ENCODE assay signal across 12 mouse cellular contexts in the genomic region with DNA sequence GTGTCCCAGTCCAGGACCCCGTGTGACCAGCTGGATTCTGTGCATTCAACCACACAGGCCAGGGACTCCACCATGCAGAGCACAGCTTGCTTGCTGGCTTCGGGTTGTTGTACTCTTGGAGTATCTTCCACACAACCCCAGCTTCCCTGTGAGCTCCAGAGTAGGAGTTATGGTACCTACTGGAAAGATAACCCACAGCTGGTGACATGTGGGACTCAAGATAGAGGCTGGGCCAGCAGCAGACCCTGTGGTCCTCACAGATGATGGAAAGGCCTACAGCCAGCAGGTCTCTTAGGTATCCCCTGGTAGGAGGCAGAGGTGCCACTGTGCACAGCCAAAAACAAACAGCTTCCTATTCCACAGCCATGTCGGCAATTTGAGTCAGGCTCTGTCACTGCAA. TPM values are rescaled to one million over a fixed set of nuclear protein-coding genes. Genes with fewer than 3 reads are reported as not detected.
DNase-seq lines count a peak whose midpoint lies in the region; ATAC-seq and TF ChIP-seq lines count a peak whose summit lies in the region.
"Had no signal": no experiment of that assay in that cellular context is flagged by ENCODE, and none has a peak within 500 bp of the region (broad histone marks: within the 10 kb centered on the region; RNA-seq: fewer than 3 reads in every experiment).

No protein-coding gene starts in this region.

- no peak for ATAC-seq in heart, embryonic 11.5 days (replicated peaks; ENCODE audit: insufficient number of reproducible peaks, low FRiP score, low TSS enrichment)
- ATAC-seq in kidney, embryonic 15.5 days (replicated peaks; ENCODE audit: low FRiP score): no peak
- no peak for ATAC-seq in G1E (ENCODE audit: extremely low read depth, insufficient number of reproducible peaks, low FRiP score, poor library complexity, severe bottlenecking)
- ATAC-seq in liver, embryonic 11.5 days (replicated peaks; ENCODE audit: low FRiP score): peak; percentile 22; the same call in 1 of the 2 replicates

- H3K4me2 ChIP-seq in heart, embryonic 11.5 days: no peak overlapping the region
- no peak overlapping the region for H3K4me2 ChIP-seq in kidney, embryonic 15.5 days
- peak overlapping the region; percentile 1; the same call in 1 of the 2 replicates for H3K4me2 ChIP-seq in liver, embryonic 11.5 days
- H3K4me2 ChIP-seq: hindbrain, embryonic 14.5 days; limb, embryonic 15.5 days had no signal

- no peak for TF ChIP-seq CTCF in G1E (IDR thresholded peaks at IDR 0.05; ENCODE audit: low read depth, low read length)

- no peak overlapping the region for H3K9ac ChIP-seq in heart, embryonic 11.5 days (ENCODE audit: low read depth, low read length)
- H3K9ac ChIP-seq in kidney, embryonic 15.5 days: no peak overlapping the region
- no peak overlapping the region for H3K9ac ChIP-seq in liver, embryonic 11.5 days (ENCODE audit: low read depth, low read length)
- H3K9ac ChIP-seq: hindbrain, embryonic 14.5 days; limb, embryonic 15.5 days had no signal

- H3K4me3 ChIP-seq in heart, embryonic 11.5 days (ENCODE audit: low read depth, low read length): no peak overlapping the region
- H3K4me3 ChIP-seq in kidney, embryonic 15.5 days (replicated peaks): no peak overlapping the region
- H3K4me3 ChIP-seq in G1E (ENCODE audit: low read depth, low read length): peak overlapping the region; percentile 52; the same call in 1 of the 2 replicates
- no peak overlapping the region for H3K4me3 ChIP-seq in liver, embryonic 11.5 days (ENCODE audit: low read depth, low read length)
- H3K4me3 ChIP-seq: embryonic facial prominence, embryonic 10.5 days; limb, embryonic 15.5 days had no signal

- WGBS in heart, embryonic 11.5 days (ENCODE audit: insufficient replicate concordance): 68% methylated on average over 3 of the region's 3 CpGs
- WGBS in kidney, embryonic 15.5 days: 72% methylated on average over 3 of the region's 3 CpGs
- WGBS in liver, embryonic 11.5 days: 45% methylated on average over 3 of the region's 3 CpGs

- 0 out of 2 replicates have a peak overlapping the region, but pooled peaks have one; percentile 38 for H3K27ac ChIP-seq in heart, embryonic 11.5 days (ENCODE audit: low read depth, low read length)
- peak overlapping the region; percentile 18; the same call in 1 of the 2 replicates for H3K27ac ChIP-seq in kidney, embryonic 15.5 days
- no peak overlapping the region; the same call in 1 of the 2 replicates for H3K27ac ChIP-seq in liver, embryonic 11.5 days (ENCODE audit: low read depth, low read length)
- H3K27ac ChIP-seq: embryonic facial prominence, embryonic 10.5 days; hindbrain, embryonic 14.5 days; limb, embryonic 15.5 days had no signal

- intact Hi-C loops in left cerebral cortex, postnatal 14 days (cut with DNase I): no loop called here

- no peaks in the 10 kb centered on the region for H3K9me3 ChIP-seq in heart, embryonic 11.5 days (replicated peaks; ENCODE audit: control insufficient read depth, low read length)
- H3K9me3 ChIP-seq in kidney, embryonic 15.5 days (replicated peaks): no peaks in the 10 kb centered on the region
- no peaks in the 10 kb centered on the region for H3K9me3 ChIP-seq in G1E (replicated peaks)
- no peaks in the 10 kb centered on the region for H3K9me3 ChIP-seq in liver, embryonic 11.5 days (ENCODE audit: control insufficient read depth, low read length)
- H3K9me3 ChIP-seq: embryonic facial prominence, embryonic 10.5 days; limb, embryonic 15.5 days had no signal

- no peak for DNase-seq in heart, postnatal 4 days
- DNase-seq in kidney, adult 9 months: no peak
- no peak for DNase-seq in G1E (ENCODE audit: low spot score)
- no peak for DNase-seq in liver, embryonic 11.5 days (ENCODE audit: low spot score)
- no peak for DNase-seq in cerebellum, adult 18-20 months
- DNase-seq in left cerebral cortex, postnatal 14 days (ENCODE audit: low spot score in 2 of 2): no peak
- DNase-seq: cerebellum, postnatal 25 days had no signal

- peaks cover 20% of the 10 kb centered on the region for H3K27me3 ChIP-seq in heart, embryonic 11.5 days (ENCODE audit: control insufficient read depth, insufficient read depth, low read length)
- H3K27me3 ChIP-seq in kidney, embryonic 15.5 days: peaks cover 13% of the 10 kb centered on the region
- peaks cover 6% of the 10 kb centered on the region; the same call in 1 of the 2 replicates for H3K27me3 ChIP-seq in G1E (ENCODE audit: insufficient read depth, low read length)
- peaks cover 18% of the 10 kb centered on the region for H3K27me3 ChIP-seq in liver, embryonic 11.5 days (replicated peaks; ENCODE audit: control insufficient read depth, insufficient read depth, low read length)

- peaks cover 10% of the 10 kb centered on the region for H3K4me1 ChIP-seq in heart, embryonic 11.5 days (ENCODE audit: control insufficient read depth, insufficient read depth, low read length)
- 0 out of 2 replicates have a peak, but pooled peaks cover 5% of the 10 kb centered on the region for H3K4me1 ChIP-seq in kidney, embryonic 15.5 days
- peaks cover 93% of the 10 kb centered on the region for H3K4me1 ChIP-seq in G1E (ENCODE audit: insufficient read depth, low read depth, low read length)
- H3K4me1 ChIP-seq in liver, embryonic 11.5 days (replicated peaks; ENCODE audit: control insufficient read depth, insufficient read depth, low read length): peaks cover 33% of the 10 kb centered on the region

- no peaks in the 10 kb centered on the region for H3K36me3 ChIP-seq in heart, embryonic 11.5 days (ENCODE audit: control insufficient read depth, insufficient read depth, low read length)
- no peaks in the 10 kb centered on the region for H3K36me3 ChIP-seq in kidney, embryonic 15.5 days
- peaks cover 3% of the 10 kb centered on the region for H3K36me3 ChIP-seq in G1E (replicated peaks)
- H3K36me3 ChIP-seq in liver, embryonic 11.5 days (ENCODE audit: control insufficient read depth, insufficient read depth, low read length): no peaks in the 10 kb centered on the region
- H3K36me3 ChIP-seq: embryonic facial prominence, embryonic 10.5 days; limb, embryonic 15.5 days had no signal

RNA-seq across cellular contexts. Expression of gene Cbfa2t3, which starts 12.6 kb away (rescaled TPM):
- 5.2 and 5.4 TPM in 2 replicates for polyA plus RNA-seq in heart, embryonic 11.5 days (2014; fragmentation: Nextera tagmentation; extraction: Ambion mirVana)
- total RNA-seq in heart, postnatal 4 days (2021): 10 to 100 TPM; 17.3 to 19.3 TPM
- 3.5 and 3.6 TPM in 2 replicates for polyA plus RNA-seq in kidney, embryonic 15.5 days (2015; fragmentation: Nextera tagmentation; extraction: Ambion mirVana)
- 99.0 and 106 TPM in 2 replicates for total RNA-seq in G1E (2014; fragmentation: Nextera tagmentation)
- total RNA-seq in G1E (2017): 18.8 and 19.9 TPM in 2 replicates
- polyA plus RNA-seq in G1E (2012): 287 TPM in 2 replicates
- polyA plus RNA-seq in liver, embryonic 11.5 days (2014; fragmentation: Nextera tagmentation; extraction: Ambion mirVana): 13.8 and 14.4 TPM in 2 replicates
- total RNA-seq in left cerebral cortex, postnatal 14 days (2021): 10 to 100 TPM; 27.2 to 29.7 TPM

Comparison
In these comparisons a context has a peak if more than half of its experiments do, and no peak if none do; other contexts are left out.
1. RNA of gene Cbfa2t3, which starts 12.6 kb away (polyA plus RNA-seq): 287 TPM in G1E; 13.8 to 14.4 TPM in liver, embryonic 11.5 days, 5.2 to 5.4 TPM in heart, embryonic 11.5 days and 3.5 to 3.6 TPM in kidney, embryonic 15.5 days; every median in the first group is over 10 times any median in the second.